Mouse (Mus musculus): ENCODE data around the gene Herc1. TPM values are rescaled to one million over a fixed set of nuclear protein-coding genes. Genes with fewer than 3 reads are reported as not detected.

Herc1 gene
- polyA plus RNA-seq, 1 experiment: 66.5 TPM

DNA sequence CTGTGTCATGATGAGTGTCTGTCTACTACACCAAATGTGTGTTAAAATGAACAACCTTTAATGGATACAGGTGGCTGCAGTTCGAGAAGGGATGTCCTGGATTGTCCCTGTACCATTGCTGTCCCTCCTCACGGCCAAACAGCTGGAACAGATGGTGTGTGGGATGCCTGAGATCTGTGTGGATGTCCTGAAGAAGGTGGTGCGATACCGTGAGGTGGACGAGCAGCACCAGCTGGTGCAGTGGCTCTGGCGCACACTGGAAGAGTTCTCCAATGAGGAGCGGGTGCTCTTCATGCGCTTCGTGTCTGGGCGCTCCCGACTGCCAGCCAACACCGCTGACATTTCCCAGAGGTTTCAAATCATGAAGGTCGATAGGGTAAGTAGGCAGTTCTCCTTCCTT lies 154.3 kb downstream of the Herc1 start:
- no peak for DNase-seq (ENCODE audit: low read depth)
- no peak for TF ChIP-seq POLR2A (IDR thresholded peaks at IDR 0.05; ENCODE audit: borderline replicate concordance, extremely low read depth, insufficient read depth, insufficient read length, poor library complexity, severe bottlenecking)
- TF ChIP-seq CTCF (IDR thresholded peaks at IDR 0.05; ENCODE audit: borderline replicate concordance, extremely low read depth, insufficient read depth, insufficient read length): no peak

DNA sequence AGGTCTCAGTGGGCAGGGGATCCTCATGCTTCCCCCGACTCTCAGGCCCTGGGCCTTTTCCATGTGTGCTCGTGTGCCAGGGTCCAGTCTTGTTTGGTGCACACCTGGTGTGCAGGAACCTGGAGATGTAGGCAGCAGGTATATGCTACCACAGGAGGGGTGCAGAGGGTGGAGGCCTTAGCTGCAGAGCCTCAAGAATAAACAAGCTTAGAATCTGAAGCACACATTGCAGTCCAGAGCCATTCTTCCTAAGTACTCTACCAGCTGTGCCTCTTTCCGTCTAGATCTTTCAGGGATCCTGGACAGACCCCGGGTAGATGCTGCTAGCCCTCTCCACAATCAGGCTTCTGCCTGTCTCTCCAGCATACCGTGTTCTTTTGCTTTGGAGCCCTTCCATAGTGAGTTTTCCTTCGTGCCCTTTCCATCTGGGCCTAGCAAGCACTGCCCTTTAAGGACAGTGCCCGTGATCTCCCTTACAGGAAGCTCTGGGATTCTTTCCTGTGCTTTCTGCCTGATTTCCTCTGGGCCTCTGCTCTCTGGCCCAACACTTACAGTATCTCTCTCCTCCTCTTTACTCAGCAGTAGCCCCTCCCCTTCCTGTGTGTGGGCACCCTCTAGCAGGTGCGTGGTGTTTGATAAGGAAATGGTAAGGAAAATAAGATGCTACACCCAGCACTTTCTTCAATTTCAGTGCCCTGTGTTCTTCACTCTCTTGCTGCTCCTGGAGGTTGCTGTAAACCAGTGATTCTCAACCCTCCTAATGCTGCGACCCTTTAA lies 155.1 kb downstream of the Herc1 start:
- no peak for TF ChIP-seq POLR2A (IDR thresholded peaks at IDR 0.05; ENCODE audit: borderline replicate concordance, extremely low read depth, insufficient read depth, insufficient read length, poor library complexity, severe bottlenecking)
- no peak for TF ChIP-seq CTCF (IDR thresholded peaks at IDR 0.05; ENCODE audit: borderline replicate concordance, extremely low read depth, insufficient read depth, insufficient read length)
- no peak for DNase-seq (ENCODE audit: low read depth)

DNA sequence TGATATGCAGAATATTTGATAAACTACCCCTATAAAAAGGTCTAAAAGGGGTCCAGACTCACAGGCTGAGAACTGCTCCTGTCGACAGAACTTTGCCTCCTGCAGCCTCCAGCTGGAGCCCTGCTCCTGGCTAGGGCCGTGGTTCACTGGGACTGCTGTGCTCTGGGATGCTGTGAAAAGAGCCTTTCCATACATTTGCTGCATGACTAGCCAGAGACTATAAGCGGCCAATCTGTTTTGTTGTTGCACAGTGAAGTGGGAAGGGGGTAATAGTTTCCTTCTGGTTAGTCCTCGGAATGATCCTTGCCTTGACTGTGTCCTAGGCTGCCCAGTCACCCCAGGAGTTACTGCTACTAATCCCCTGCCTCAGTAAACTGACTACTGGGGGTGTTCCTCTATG lies 155.8 kb downstream of the Herc1 start:
- TF ChIP-seq POLR2A (IDR thresholded peaks at IDR 0.05; ENCODE audit: borderline replicate concordance, extremely low read depth, insufficient read depth, insufficient read length, poor library complexity, severe bottlenecking) (no peak), CTCF (IDR thresholded peaks at IDR 0.05; ENCODE audit: borderline replicate concordance, extremely low read depth, insufficient read depth, insufficient read length) (no peak)
- DNase-seq (ENCODE audit: low read depth): peak; percentile 93

- DNase-seq (ENCODE audit: low read depth): no peak
- TF ChIP-seq CTCF (IDR thresholded peaks at IDR 0.05; ENCODE audit: borderline replicate concordance, extremely low read depth, insufficient read depth, insufficient read length): no peak
- no peak for TF ChIP-seq POLR2A (IDR thresholded peaks at IDR 0.05; ENCODE audit: borderline replicate concordance, extremely low read depth, insufficient read depth, insufficient read length, poor library complexity, severe bottlenecking)
Measured at GRCm38 (mm10) chr9:66506424-66506823, 156.2 kb downstream of the Herc1 start.

GRCm38 (mm10) chr9:66507684-66508083 lies 157.4 kb downstream of the Herc1 start:
- no peak for TF ChIP-seq CTCF (IDR thresholded peaks at IDR 0.05; ENCODE audit: borderline replicate concordance, extremely low read depth, insufficient read depth, insufficient read length)
- TF ChIP-seq POLR2A (IDR thresholded peaks at IDR 0.05; ENCODE audit: borderline replicate concordance, extremely low read depth, insufficient read depth, insufficient read length, poor library complexity, severe bottlenecking): no peak
- no peak for DNase-seq (ENCODE audit: low read depth)

GRCm38 (mm10) chr9:66508890-66509399 lies 158.7 kb downstream of the Herc1 start:
- TF ChIP-seq POLR2A (IDR thresholded peaks at IDR 0.05; ENCODE audit: borderline replicate concordance, extremely low read depth, insufficient read depth, insufficient read length, poor library complexity, severe bottlenecking): no peak
- no peak for TF ChIP-seq CTCF (IDR thresholded peaks at IDR 0.05; ENCODE audit: borderline replicate concordance, extremely low read depth, insufficient read depth, insufficient read length)
- no peak for DNase-seq (ENCODE audit: low read depth)

GRCm38 (mm10) chr9:66510351-66510841 lies 160.1 kb downstream of the Herc1 start:
- TF ChIP-seq POLR2A (IDR thresholded peaks at IDR 0.05; ENCODE audit: borderline replicate concordance, extremely low read depth, insufficient read depth, insufficient read length, poor library complexity, severe bottlenecking): no peak
- no peak for TF ChIP-seq CTCF (IDR thresholded peaks at IDR 0.05; ENCODE audit: borderline replicate concordance, extremely low read depth, insufficient read depth, insufficient read length)
- DNase-seq (ENCODE audit: low read depth): peak; percentile 71

DNA sequence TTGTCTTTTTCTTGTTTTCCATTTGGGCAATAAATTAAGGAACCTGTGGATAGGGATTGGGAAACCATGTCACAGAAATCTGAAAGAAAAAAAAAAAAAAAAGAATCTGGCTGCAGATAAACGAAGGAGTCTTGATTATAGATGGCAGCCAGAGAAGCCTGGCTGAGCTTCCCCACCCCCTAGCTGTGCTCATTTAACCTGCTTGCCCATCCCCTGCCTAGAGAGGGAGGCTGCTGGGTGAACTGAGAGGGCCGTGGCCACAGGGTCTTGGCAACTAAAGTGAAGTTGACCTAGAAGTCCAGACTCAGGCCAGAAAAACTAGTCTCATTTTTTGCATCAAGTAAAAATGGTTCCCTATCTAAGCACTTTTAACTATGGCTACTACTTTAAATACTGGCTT lies 160.7 kb downstream of the Herc1 start:
- no peak for TF ChIP-seq POLR2A (IDR thresholded peaks at IDR 0.05; ENCODE audit: borderline replicate concordance, extremely low read depth, insufficient read depth, insufficient read length, poor library complexity, severe bottlenecking)
- no peak for TF ChIP-seq CTCF (IDR thresholded peaks at IDR 0.05; ENCODE audit: borderline replicate concordance, extremely low read depth, insufficient read depth, insufficient read length)
- DNase-seq (ENCODE audit: low read depth): peak; percentile 63

- TF ChIP-seq CTCF (IDR thresholded peaks at IDR 0.05; ENCODE audit: borderline replicate concordance, extremely low read depth, insufficient read depth, insufficient read length) (no peak), POLR2A (IDR thresholded peaks at IDR 0.05; ENCODE audit: borderline replicate concordance, extremely low read depth, insufficient read depth, insufficient read length, poor library complexity, severe bottlenecking) (peak; percentile 64)
- peak; percentile 99 for DNase-seq (ENCODE audit: low read depth)
Measured at GRCm38 (mm10) chr9:66511580-66512350, 161.5 kb downstream of the Herc1 start.

- DNase-seq (ENCODE audit: low read depth): peak; percentile 94
- TF ChIP-seq POLR2A (IDR thresholded peaks at IDR 0.05; ENCODE audit: borderline replicate concordance, extremely low read depth, insufficient read depth, insufficient read length, poor library complexity, severe bottlenecking) (peak; percentile 54; the same call in 1 of the 2 replicates), CTCF (IDR thresholded peaks at IDR 0.05; ENCODE audit: borderline replicate concordance, extremely low read depth, insufficient read depth, insufficient read length) (no peak)
Measured at GRCm38 (mm10) chr9:66512351-66512671, 162.1 kb downstream of the Herc1 start.

DNA sequence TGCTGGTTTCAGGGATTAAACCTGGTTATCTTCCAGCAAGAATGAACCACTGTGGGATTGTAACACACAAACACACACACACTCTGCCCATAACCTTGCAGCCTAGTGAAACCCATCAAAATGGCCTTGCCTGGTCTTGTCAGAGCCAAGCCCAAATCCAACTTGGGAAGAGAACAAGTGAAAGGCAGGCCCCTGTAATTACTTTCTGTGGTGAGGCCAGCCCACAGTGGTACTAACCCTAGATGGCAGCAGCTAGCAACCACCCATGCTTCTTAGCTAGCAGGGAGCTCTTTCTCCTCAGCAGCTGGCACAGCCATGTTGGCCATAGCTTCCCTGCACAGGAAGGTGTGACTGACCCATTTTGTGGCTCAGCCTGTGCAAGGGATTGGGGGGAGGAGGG lies 162.9 kb downstream of the Herc1 start:
- DNase-seq (ENCODE audit: low read depth): peak; percentile 62
- TF ChIP-seq POLR2A (IDR thresholded peaks at IDR 0.05; ENCODE audit: borderline replicate concordance, extremely low read depth, insufficient read depth, insufficient read length, poor library complexity, severe bottlenecking) (no peak), CTCF (IDR thresholded peaks at IDR 0.05; ENCODE audit: borderline replicate concordance, extremely low read depth, insufficient read depth, insufficient read length) (peak; percentile 15; the same call in 1 of the 2 replicates)

All from brain, embryonic 14.5 days (tissue).